15 mouse cellular contexts compared by ENCODE assay signal in the genomic region with DNA sequence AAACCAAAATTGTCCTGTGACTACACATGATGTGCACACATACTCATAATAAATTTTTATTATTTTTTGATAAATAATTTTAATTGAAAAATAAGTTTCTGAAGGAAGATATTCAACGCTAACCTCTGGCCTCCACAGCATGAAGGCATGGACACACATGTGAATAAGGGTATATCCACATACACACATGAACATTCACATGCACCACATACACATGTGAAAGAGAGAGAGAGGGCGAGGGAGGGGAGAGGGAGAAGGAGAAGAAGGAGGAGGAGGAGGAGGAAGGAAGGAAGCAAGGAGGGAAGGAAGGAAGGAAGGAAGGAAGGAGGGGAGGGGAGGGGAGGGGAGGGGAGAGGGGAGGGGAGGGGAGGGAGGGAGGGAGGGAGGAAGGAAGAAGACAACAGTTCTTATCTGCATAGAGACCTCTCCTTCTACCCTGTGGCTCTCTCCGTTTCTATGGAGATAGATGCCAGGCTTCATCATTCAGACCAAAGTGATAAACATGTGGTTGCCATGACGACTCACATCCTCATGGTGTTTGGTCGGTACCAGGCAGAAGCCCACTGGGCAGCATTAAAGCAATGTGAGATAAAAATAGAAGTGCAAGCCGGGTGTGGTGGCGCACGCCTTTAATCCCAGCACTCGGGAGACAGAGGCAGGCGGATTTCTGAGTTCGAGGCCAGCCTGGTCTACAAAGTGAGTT. TPM values are rescaled to one million over a fixed set of nuclear protein-coding genes. Genes with fewer than 3 reads are reported as not detected.
A peak's percentile ranks its signal among the peaks of the same experiment; 100 is the strongest.
DNase-seq lines count a peak whose midpoint lies in the region; ATAC-seq lines count a peak whose summit lies in the region.
"Had no signal": no experiment of that assay in that cellular context is flagged by ENCODE, and none has a peak within 500 bp of the region (broad histone marks: within the 10 kb centered on the region; RNA-seq: fewer than 3 reads in every experiment).

No protein-coding gene starts in this region.

- no peaks in the 10 kb centered on the region for H3K36me3 ChIP-seq in hindbrain, embryonic 14.5 days (replicated peaks; ENCODE audit: control insufficient read depth, insufficient read depth)
- H3K36me3 ChIP-seq in neural tube, embryonic 14.5 days (ENCODE audit: control insufficient read depth, insufficient read depth, low read length) = no peaks in the 10 kb centered on the region
- no peaks in the 10 kb centered on the region for H3K36me3 ChIP-seq in liver, embryonic 11.5 days (ENCODE audit: control insufficient read depth, insufficient read depth, low read length)

- no peaks in the 10 kb centered on the region for H3K9me3 ChIP-seq in hindbrain, embryonic 14.5 days (ENCODE audit: control insufficient read depth, low read length)
- H3K9me3 ChIP-seq in neural tube, embryonic 14.5 days (ENCODE audit: control insufficient read depth, low read length) = no peaks in the 10 kb centered on the region
- H3K9me3 ChIP-seq in liver, embryonic 11.5 days (ENCODE audit: control insufficient read depth, low read length) = no peaks in the 10 kb centered on the region

- H3K27ac ChIP-seq in hindbrain, embryonic 14.5 days = no peak overlapping the region
- H3K27ac ChIP-seq in neural tube, embryonic 14.5 days (ENCODE audit: low read depth, low read length) = no peak overlapping the region
- H3K27ac ChIP-seq in liver, embryonic 11.5 days (ENCODE audit: low read depth, low read length) = no peak overlapping the region

- H3K4me2 ChIP-seq in hindbrain, embryonic 14.5 days (replicated peaks) = no peak overlapping the region
- H3K4me2 ChIP-seq in neural tube, embryonic 14.5 days (ENCODE audit: low read depth, low read length) = no peak overlapping the region
- no peak overlapping the region for H3K4me2 ChIP-seq in liver, embryonic 11.5 days

- no peak overlapping the region for H3K9ac ChIP-seq in hindbrain, embryonic 14.5 days
- no peak overlapping the region for H3K9ac ChIP-seq in neural tube, embryonic 14.5 days (replicated peaks; ENCODE audit: low read depth, low read length)
- H3K9ac ChIP-seq in liver, embryonic 11.5 days (ENCODE audit: low read depth, low read length) = no peak overlapping the region

- H3K27me3 ChIP-seq in hindbrain, embryonic 14.5 days (ENCODE audit: control insufficient read depth, insufficient read depth, low read length) = no peaks in the 10 kb centered on the region
- H3K27me3 ChIP-seq in neural tube, embryonic 14.5 days (ENCODE audit: control insufficient read depth, insufficient read depth, low read length) = no peaks in the 10 kb centered on the region
- H3K27me3 ChIP-seq in liver, embryonic 11.5 days (replicated peaks; ENCODE audit: control insufficient read depth, insufficient read depth, low read length) = no peaks in the 10 kb centered on the region

- H3K4me3 ChIP-seq in hindbrain, embryonic 14.5 days (replicated peaks; ENCODE audit: low read length) = no peak overlapping the region
- H3K4me3 ChIP-seq in neural tube, embryonic 14.5 days (ENCODE audit: low read depth, low read length) = no peak overlapping the region
- no peak overlapping the region for H3K4me3 ChIP-seq in liver, embryonic 11.5 days (ENCODE audit: low read depth, low read length)
- H3K4me3 ChIP-seq: megakaryocyte, embryonic 14.5 days had no signal

- DNase-seq in heart, adult 11 months = peak; percentile 91
- no peak for DNase-seq in heart, postnatal 14 days
- peak; percentile 39 for DNase-seq in ZHBTc4 (ENCODE audit: low read depth, low spot score)
- DNase-seq in hindbrain, embryonic 14.5 days (ENCODE audit: low spot score) = no peak
- DNase-seq in liver, embryonic 11.5 days (ENCODE audit: low spot score) = no peak
- no peak for DNase-seq in cerebellum, postnatal 4 days (ENCODE audit: low spot score in 2 of 2)
- no peak for DNase-seq in yolk sac, embryonic 10.5 days (ENCODE audit: low spot score)
- DNase-seq: cerebellum, adult 11-12 months had no signal

- 47% methylated on average over 10 of the region's 11 CpGs for WGBS in hindbrain, embryonic 14.5 days
- WGBS in neural tube, embryonic 14.5 days = 48% methylated on average over 10 of the region's 11 CpGs
- 66% methylated on average over 10 of the region's 11 CpGs for WGBS in liver, embryonic 11.5 days

- no peaks in the 10 kb centered on the region for H3K4me1 ChIP-seq in hindbrain, embryonic 14.5 days (replicated peaks; ENCODE audit: control insufficient read depth, insufficient read depth, low read length)
- no peaks in the 10 kb centered on the region for H3K4me1 ChIP-seq in neural tube, embryonic 14.5 days (ENCODE audit: control insufficient read depth, insufficient read depth, low read length)
- peaks cover 7% of the 10 kb centered on the region for H3K4me1 ChIP-seq in liver, embryonic 11.5 days (replicated peaks; ENCODE audit: control insufficient read depth, insufficient read depth, low read length)

- ATAC-seq in hindbrain, embryonic 14.5 days (ENCODE audit: low FRiP score) = peak; percentile 90
- peak; percentile 92 for ATAC-seq in neural tube, embryonic 14.5 days (ENCODE audit: low read depth)
- no peak for ATAC-seq in liver, embryonic 11.5 days (replicated peaks; ENCODE audit: low FRiP score)
- ATAC-seq: intestine, embryonic 16.5 days had no signal

- intact Hi-C loops in heart, postnatal 14 days (cut with DNase I) = no loop called here

RNA-seq across cellular contexts. Expression of gene Ap2s1, which starts 20.8 kb away (rescaled TPM):
- total RNA-seq in heart, postnatal 14 days (2021) = 100 to 1,000 TPM in 1 of 2 experiments, 10 to 100 TPM in 1; 89.4 to 102 TPM
- polyA plus RNA-seq in hindbrain, embryonic 14.5 days (2014; fragmentation: Nextera tagmentation; extraction: Ambion mirVana) = 446 and 463 TPM in 2 replicates
- 404 and 458 TPM in 2 replicates for polyA plus RNA-seq in neural tube, embryonic 14.5 days (2014; fragmentation: Nextera tagmentation; extraction: Ambion mirVana)
- polyA plus RNA-seq in liver, embryonic 11.5 days (2014; fragmentation: Nextera tagmentation; extraction: Ambion mirVana) = 289 and 300 TPM in 2 replicates

RNA-seq across cellular contexts. Expression of gene Slc1a5, which starts 22.1 kb away (rescaled TPM):
- total RNA-seq in heart, postnatal 14 days (2021) = 10 to 100 TPM; 26.5 to 35.4 TPM
- polyA plus RNA-seq in hindbrain, embryonic 14.5 days (2014; fragmentation: Nextera tagmentation; extraction: Ambion mirVana) = 5.9 and 6.8 TPM in 2 replicates
- polyA plus RNA-seq in neural tube, embryonic 14.5 days (2014; fragmentation: Nextera tagmentation; extraction: Ambion mirVana) = 4.5 and 4.6 TPM in 2 replicates
- 58.4 and 67.9 TPM in 2 replicates for polyA plus RNA-seq in liver, embryonic 11.5 days (2014; fragmentation: Nextera tagmentation; extraction: Ambion mirVana)

RNA-seq across cellular contexts. Expression of gene Ceacam9, which starts 37.3 kb away (rescaled TPM):
- not detected for total RNA-seq in heart, postnatal 14 days (2021)
- 0.34 TPM in 1 of 2 replicates, not detected in the other for polyA plus RNA-seq in hindbrain, embryonic 14.5 days (2014; fragmentation: Nextera tagmentation; extraction: Ambion mirVana)
- polyA plus RNA-seq in neural tube, embryonic 14.5 days (2014; fragmentation: Nextera tagmentation; extraction: Ambion mirVana) = 0.26 and 0.33 TPM in 2 replicates
- polyA plus RNA-seq in liver, embryonic 11.5 days (2014; fragmentation: Nextera tagmentation; extraction: Ambion mirVana) = not detected in 2 replicates
- total RNA-seq: granulocyte monocyte progenitor cell, adult 5-6 weeks; layer of hippocampus, postnatal 14 days; liver, adult 2 months had no signal
- polyA plus RNA-seq: intestine, embryonic 16.5 days; liver, adult 2 months; stomach, embryonic 14.5 days had no signal

RNA-seq across cellular contexts. Expression of gene Strn4, which starts 56.7 kb away (rescaled TPM):
- 10 to 100 TPM; 65.3 to 69.1 TPM for total RNA-seq in heart, postnatal 14 days (2021)
- polyA plus RNA-seq in hindbrain, embryonic 14.5 days (2014; fragmentation: Nextera tagmentation; extraction: Ambion mirVana) = 174 and 197 TPM in 2 replicates
- polyA plus RNA-seq in neural tube, embryonic 14.5 days (2014; fragmentation: Nextera tagmentation; extraction: Ambion mirVana) = 191 and 199 TPM in 2 replicates
- 74.8 and 80.9 TPM in 2 replicates for polyA plus RNA-seq in liver, embryonic 11.5 days (2014; fragmentation: Nextera tagmentation; extraction: Ambion mirVana)

RNA-seq across cellular contexts. Expression of gene Fkrp, which starts 57.5 kb away (rescaled TPM):
- 10 to 100 TPM; 42.8 to 45.5 TPM for total RNA-seq in heart, postnatal 14 days (2021)
- 44.7 and 48.5 TPM in 2 replicates for polyA plus RNA-seq in hindbrain, embryonic 14.5 days (2014; fragmentation: Nextera tagmentation; extraction: Ambion mirVana)
- polyA plus RNA-seq in neural tube, embryonic 14.5 days (2014; fragmentation: Nextera tagmentation; extraction: Ambion mirVana) = 44.5 and 51.5 TPM in 2 replicates
- 20.3 and 22.9 TPM in 2 replicates for polyA plus RNA-seq in liver, embryonic 11.5 days (2014; fragmentation: Nextera tagmentation; extraction: Ambion mirVana)

Comparison
In these comparisons a context has a peak if more than half of its experiments do, and no peak if none do; other contexts are left out.
1. DNase-seq: peak in heart, adult 11 months (single experiment) and ZHBTc4 (single experiment); none in heart, postnatal 14 days (0 of 2), hindbrain, embryonic 14.5 days (single experiment), liver, embryonic 11.5 days (single experiment), cerebellum, postnatal 4 days (0 of 2) and yolk sac, embryonic 10.5 days (single experiment).